Comparison of ENCODE assay signal across 20 mouse cellular contexts in genomic region chr4:100154560-100155130, GRCm38 (mm10). TPM values are rescaled to one million over a fixed set of nuclear protein-coding genes. Genes with fewer than 3 reads are reported as not detected.
DNase-seq lines count a peak whose midpoint lies in the region; ATAC-seq lines count a peak whose summit lies in the region.
"Had no signal": no experiment of that assay in that cellular context is flagged by ENCODE, and none has a peak within 500 bp of the region (broad histone marks: within the 10 kb centered on the region; RNA-seq: fewer than 3 reads in every experiment).

No protein-coding gene starts in this region.

- no peak for DNase-seq in heart, adult 18-20 months
- peak; percentile 29 for DNase-seq in kidney, adult 18-20 months
- DNase-seq in embryonic facial prominence, embryonic 14.5 days (ENCODE audit: low spot score): peak; percentile 44
- no peak for DNase-seq in cerebellum, postnatal 4 days (ENCODE audit: low spot score in 2 of 2)
- DNase-seq: adrenal gland, postnatal 10 days; cerebellum, adult 11-12 months; cerebellum, postnatal 25 days; liver, postnatal 0 days; lung, postnatal 14 days; spleen, adult 18-20 months; thymus, adult 2 months had no signal

- 49% methylated on average over 7 of the region's 7 CpGs for WGBS in heart, embryonic 15.5 days
- WGBS in kidney, embryonic 14.5 days: 61% methylated on average over 7 of the region's 7 CpGs
- 26% methylated on average over 7 of the region's 7 CpGs for WGBS in midbrain, embryonic 13.5 days
- 29% methylated on average over 7 of the region's 7 CpGs for WGBS in midbrain, embryonic 15.5 days
- WGBS in embryonic facial prominence, embryonic 14.5 days: 45% methylated on average over 7 of the region's 7 CpGs

- H3K9me3 ChIP-seq in heart, embryonic 15.5 days (replicated peaks): no peaks in the 10 kb centered on the region
- H3K9me3 ChIP-seq in kidney, embryonic 14.5 days (ENCODE audit: control insufficient read depth, low read length): no peaks in the 10 kb centered on the region
- no peaks in the 10 kb centered on the region for H3K9me3 ChIP-seq in midbrain, embryonic 13.5 days
- no peaks in the 10 kb centered on the region for H3K9me3 ChIP-seq in midbrain, embryonic 15.5 days
- H3K9me3 ChIP-seq in embryonic facial prominence, embryonic 14.5 days (ENCODE audit: control insufficient read depth, low read length): no peaks in the 10 kb centered on the region
- H3K9me3 ChIP-seq: limb, embryonic 15.5 days; stomach, embryonic 15.5 days had no signal

- no peaks in the 10 kb centered on the region for H3K36me3 ChIP-seq in heart, embryonic 15.5 days
- no peaks in the 10 kb centered on the region for H3K36me3 ChIP-seq in kidney, embryonic 14.5 days (ENCODE audit: control insufficient read depth, insufficient read depth, low read length)
- no peaks in the 10 kb centered on the region for H3K36me3 ChIP-seq in midbrain, embryonic 13.5 days
- no peaks in the 10 kb centered on the region for H3K36me3 ChIP-seq in midbrain, embryonic 15.5 days (replicated peaks)
- H3K36me3 ChIP-seq in embryonic facial prominence, embryonic 14.5 days (ENCODE audit: control insufficient read depth, insufficient read depth, low read length): no peaks in the 10 kb centered on the region
- H3K36me3 ChIP-seq: limb, embryonic 15.5 days; stomach, embryonic 15.5 days had no signal

- no peak overlapping the region for H3K4me2 ChIP-seq in heart, embryonic 15.5 days
- H3K4me2 ChIP-seq in kidney, embryonic 14.5 days (replicated peaks; ENCODE audit: low read depth, low read length): no peak overlapping the region
- H3K4me2 ChIP-seq in midbrain, embryonic 13.5 days (replicated peaks): no peak overlapping the region
- H3K4me2 ChIP-seq in midbrain, embryonic 15.5 days: no peak overlapping the region
- H3K4me2 ChIP-seq in embryonic facial prominence, embryonic 14.5 days (ENCODE audit: low read depth, low read length): no peak overlapping the region
- H3K4me2 ChIP-seq: limb, embryonic 15.5 days; stomach, embryonic 15.5 days had no signal

- peaks cover 8% of the 10 kb centered on the region for H3K4me1 ChIP-seq in heart, embryonic 15.5 days (replicated peaks)
- peaks cover 9% of the 10 kb centered on the region for H3K4me1 ChIP-seq in kidney, embryonic 14.5 days (ENCODE audit: control insufficient read depth, insufficient read depth, low read length)
- peaks cover 6% of the 10 kb centered on the region for H3K4me1 ChIP-seq in midbrain, embryonic 13.5 days (replicated peaks)
- 0 out of 2 replicates have a peak, but pooled peaks cover 6% of the 10 kb centered on the region for H3K4me1 ChIP-seq in midbrain, embryonic 15.5 days
- peaks cover 11% of the 10 kb centered on the region; the same call in 1 of the 2 replicates for H3K4me1 ChIP-seq in embryonic facial prominence, embryonic 14.5 days (ENCODE audit: control insufficient read depth, insufficient read depth, low read length)

- ATAC-seq in heart, embryonic 15.5 days (replicated peaks; ENCODE audit: insufficient number of reproducible peaks, insufficient read depth, low FRiP score, low read depth): 0 out of 2 replicates have a peak, but pooled peaks have one; percentile 7
- ATAC-seq in kidney, embryonic 14.5 days (ENCODE audit: low FRiP score, low TSS enrichment): no peak
- 0 out of 2 replicates have a peak, but pooled peaks have one; percentile 20 for ATAC-seq in midbrain, embryonic 13.5 days
- ATAC-seq in midbrain, embryonic 15.5 days (replicated peaks): no peak
- peak; percentile 70 for ATAC-seq in embryonic facial prominence, embryonic 14.5 days (ENCODE audit: low read depth)
- ATAC-seq: liver, postnatal 0 days had no signal

- H3K27ac ChIP-seq in heart, embryonic 15.5 days: no peak overlapping the region
- H3K27ac ChIP-seq in kidney, embryonic 14.5 days (ENCODE audit: low read depth, low read length): no peak overlapping the region
- H3K27ac ChIP-seq in midbrain, embryonic 13.5 days: no peak overlapping the region
- H3K27ac ChIP-seq in midbrain, embryonic 15.5 days: no peak overlapping the region
- H3K27ac ChIP-seq in embryonic facial prominence, embryonic 14.5 days (replicated peaks; ENCODE audit: low read depth, low read length): no peak overlapping the region
- H3K27ac ChIP-seq: kidney, postnatal 0 days; limb, embryonic 15.5 days; stomach, embryonic 15.5 days had no signal

- no peaks in the 10 kb centered on the region for H3K27me3 ChIP-seq in heart, embryonic 15.5 days
- no peaks in the 10 kb centered on the region for H3K27me3 ChIP-seq in kidney, embryonic 14.5 days (ENCODE audit: control insufficient read depth, insufficient read depth, low read length)
- H3K27me3 ChIP-seq in midbrain, embryonic 13.5 days: no peaks in the 10 kb centered on the region
- H3K27me3 ChIP-seq in midbrain, embryonic 15.5 days (replicated peaks): no peaks in the 10 kb centered on the region
- no peaks in the 10 kb centered on the region for H3K27me3 ChIP-seq in embryonic facial prominence, embryonic 14.5 days (replicated peaks; ENCODE audit: control insufficient read depth, insufficient read depth, low read length)
- H3K27me3 ChIP-seq: limb, embryonic 15.5 days; stomach, embryonic 15.5 days had no signal

- H3K4me3 ChIP-seq in heart, embryonic 15.5 days: no peak overlapping the region
- no peak overlapping the region for H3K4me3 ChIP-seq in kidney, embryonic 14.5 days (ENCODE audit: low read length)
- no peak overlapping the region for H3K4me3 ChIP-seq in midbrain, embryonic 13.5 days (replicated peaks)
- H3K4me3 ChIP-seq in midbrain, embryonic 15.5 days: no peak overlapping the region
- H3K4me3 ChIP-seq in embryonic facial prominence, embryonic 14.5 days (ENCODE audit: low read depth, low read length): no peak overlapping the region
- H3K4me3 ChIP-seq: limb, embryonic 15.5 days; myocyte; stomach, embryonic 15.5 days had no signal

- H3K9ac ChIP-seq in heart, embryonic 15.5 days: no peak overlapping the region
- H3K9ac ChIP-seq in kidney, embryonic 14.5 days (ENCODE audit: low read depth, low read length): no peak overlapping the region
- no peak overlapping the region for H3K9ac ChIP-seq in midbrain, embryonic 13.5 days (replicated peaks)
- no peak overlapping the region for H3K9ac ChIP-seq in midbrain, embryonic 15.5 days
- no peak overlapping the region for H3K9ac ChIP-seq in embryonic facial prominence, embryonic 14.5 days (ENCODE audit: low read depth, low read length)
- H3K9ac ChIP-seq: limb, embryonic 15.5 days; liver, postnatal 0 days; stomach, embryonic 15.5 days had no signal

RNA-seq across cellular contexts. Expression of gene Ror1, which starts 59.1 kb away (rescaled TPM):
- 12.9 and 15.1 TPM in 2 replicates for polyA plus RNA-seq in heart, embryonic 15.5 days (2015; fragmentation: Nextera tagmentation; extraction: Ambion mirVana)
- 1 to 10 TPM; 3.6 to 3.7 TPM for total RNA-seq in heart, adult 18-20 months (2021)
- polyA plus RNA-seq in kidney, embryonic 14.5 days (2014; fragmentation: Nextera tagmentation; extraction: Ambion mirVana): 11.3 and 12.8 TPM in 2 replicates
- polyA plus RNA-seq in midbrain, embryonic 13.5 days (2015; fragmentation: Nextera tagmentation; extraction: Ambion mirVana): 0.99 and 1.1 TPM in 2 replicates
- polyA plus RNA-seq in midbrain, embryonic 15.5 days (2015; fragmentation: Nextera tagmentation; extraction: Ambion mirVana): 1.1 and 1.6 TPM in 2 replicates
- polyA plus RNA-seq in embryonic facial prominence, embryonic 14.5 days (2014; fragmentation: Nextera tagmentation; extraction: Ambion mirVana): 10.2 and 13.0 TPM in 2 replicates
- total RNA-seq: megakaryocyte-erythroid progenitor cell, adult 5-6 weeks had no signal

Comparison
In these comparisons a context has a peak if more than half of its experiments do, and no peak if none do; other contexts are left out.
1. ATAC-seq: peak in heart, embryonic 15.5 days (single experiment), midbrain, embryonic 13.5 days (single experiment) and embryonic facial prominence, embryonic 14.5 days (single experiment); none in kidney, embryonic 14.5 days (single experiment) and midbrain, embryonic 15.5 days (single experiment).
2. DNase-seq: peak in kidney, adult 18-20 months (single experiment) and embryonic facial prominence, embryonic 14.5 days (single experiment); none in heart, adult 18-20 months (0 of 2) and cerebellum, postnatal 4 days (0 of 2).